Mouse (Mus musculus): Measurements from ENCODE around the gene 4930562C15Rik. TPM values are rescaled to one million over a fixed set of nuclear protein-coding genes. Genes with fewer than 3 reads are reported as not detected.
"Not testable (repeated sequence)": the region's sequence is repeated elsewhere in the genome, so short reads cannot be mapped to it uniquely, and the experiment has no call there.

Gene 4930562C15Rik
- polyA plus RNA-seq (2015; fragmentation: Nextera tagmentation; extraction: Ambion mirVana): not detected in 2 replicates

DNA sequence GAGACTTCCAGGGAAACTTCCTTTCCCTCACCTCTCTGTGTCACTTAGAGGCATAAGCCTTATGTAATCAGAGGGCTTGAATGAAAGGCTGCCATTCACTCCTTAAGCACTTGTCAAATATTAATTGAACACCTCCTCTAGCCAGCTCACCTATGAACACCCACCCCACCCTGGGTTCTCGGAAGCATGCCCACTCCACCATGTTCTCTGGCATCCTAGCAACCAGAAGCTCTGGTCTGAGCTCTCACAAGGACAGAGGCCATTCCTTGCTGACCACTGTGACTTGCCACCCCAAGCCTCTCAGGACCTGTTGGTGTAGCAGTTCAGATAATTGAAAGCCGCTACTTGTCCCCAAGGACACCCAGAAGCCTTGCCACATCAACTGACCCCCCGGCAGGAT is at the start of gene 4930562C15Rik:
TSS of gene 4930562C15Rik (plus strand) at position 226 of the 400 bp plus-strand sequence.
- DNase-seq: no peak
- no peak within 1 kb of the TSS for H3K9ac ChIP-seq
- H3K9me3 ChIP-seq (replicated peaks): no peaks in the 10 kb centered on the region
- H3K27me3 ChIP-seq: no peaks in the 10 kb centered on the region
- no peaks in the 10 kb centered on the region for H3K36me3 ChIP-seq
- H3K4me1 ChIP-seq (replicated peaks): peaks cover 13% of the 10 kb centered on the region
- no peak within 1 kb of the TSS for H3K27ac ChIP-seq
- 63% methylated on average over 3 of the region's 3 CpGs for WGBS (ENCODE audit: insufficient replicate concordance)
- no peak for ATAC-seq (ENCODE audit: low read depth)
- no peak within 1 kb of the TSS for H3K4me3 ChIP-seq (replicated peaks)
- H3K4me2 ChIP-seq: no peak within 1 kb of the TSS

DNA sequence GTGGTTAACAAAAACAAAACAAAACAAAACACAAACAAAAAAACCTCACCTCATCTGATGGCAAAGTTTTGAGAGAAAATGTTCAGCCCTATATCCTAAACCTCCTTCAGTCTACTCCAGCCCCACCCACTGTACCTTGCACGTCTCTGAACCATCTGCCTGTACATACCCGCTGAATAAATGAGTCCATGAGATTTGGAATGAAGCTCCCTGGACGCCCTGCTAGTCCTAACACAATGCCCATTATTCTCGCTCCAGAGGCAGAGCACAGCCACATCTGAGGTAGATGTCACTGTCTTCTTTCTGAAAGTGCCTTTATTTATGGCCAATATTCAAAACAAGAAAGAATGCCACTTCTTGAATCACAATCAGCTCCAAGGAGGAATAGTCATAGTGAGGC is 49.5 kb upstream of the 4930562C15Rik start:
- Histone ChIP-seq H3K36me3 (no peaks in the 10 kb centered on the region), H3K4me1 (replicated peaks) (peaks cover 28% of the 10 kb centered on the region), H3K4me2 (no peak overlapping the region), H3K9ac (no peak overlapping the region), H3K9me3 (replicated peaks) (no peaks in the 10 kb centered on the region), H3K27ac (no peak overlapping the region), H3K27me3 (no peaks in the 10 kb centered on the region), H3K4me3 (replicated peaks) (no peak overlapping the region)
- no peak for DNase-seq
- no peak for ATAC-seq (ENCODE audit: low read depth)
- 67% methylated on average over 4 of the region's 4 CpGs for WGBS (ENCODE audit: insufficient replicate concordance)

DNA sequence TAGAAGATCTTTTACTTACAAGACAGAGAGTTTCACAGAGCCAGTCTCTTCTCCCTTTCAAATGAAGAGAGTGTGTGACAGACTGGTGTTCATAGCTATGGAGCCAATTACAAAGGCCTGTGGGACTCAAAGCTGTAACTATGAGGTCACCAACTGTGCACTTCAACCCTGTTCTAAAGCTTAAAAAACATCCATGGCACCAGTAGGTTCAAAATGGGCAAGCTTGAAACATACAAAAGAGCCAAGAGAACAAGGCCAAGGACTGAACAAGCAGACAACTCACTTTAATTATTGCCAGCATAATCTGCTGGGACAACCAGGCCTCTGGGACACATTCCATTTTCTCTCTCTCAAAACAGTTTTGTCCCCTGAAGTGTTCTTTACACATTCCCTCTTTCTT is 47.0 kb upstream of the 4930562C15Rik start:
- H3K27me3 ChIP-seq: no peaks in the 10 kb centered on the region
- ATAC-seq (ENCODE audit: low read depth): no peak
- no peak overlapping the region for H3K4me3 ChIP-seq (replicated peaks)
- no peak overlapping the region for H3K4me2 ChIP-seq
- no peaks in the 10 kb centered on the region for H3K36me3 ChIP-seq
- H3K9me3 ChIP-seq (replicated peaks): no peaks in the 10 kb centered on the region
- peaks cover 28% of the 10 kb centered on the region for H3K4me1 ChIP-seq (replicated peaks)
- H3K27ac ChIP-seq: no peak overlapping the region
- no peak overlapping the region for H3K9ac ChIP-seq
- no peak for DNase-seq

DNA sequence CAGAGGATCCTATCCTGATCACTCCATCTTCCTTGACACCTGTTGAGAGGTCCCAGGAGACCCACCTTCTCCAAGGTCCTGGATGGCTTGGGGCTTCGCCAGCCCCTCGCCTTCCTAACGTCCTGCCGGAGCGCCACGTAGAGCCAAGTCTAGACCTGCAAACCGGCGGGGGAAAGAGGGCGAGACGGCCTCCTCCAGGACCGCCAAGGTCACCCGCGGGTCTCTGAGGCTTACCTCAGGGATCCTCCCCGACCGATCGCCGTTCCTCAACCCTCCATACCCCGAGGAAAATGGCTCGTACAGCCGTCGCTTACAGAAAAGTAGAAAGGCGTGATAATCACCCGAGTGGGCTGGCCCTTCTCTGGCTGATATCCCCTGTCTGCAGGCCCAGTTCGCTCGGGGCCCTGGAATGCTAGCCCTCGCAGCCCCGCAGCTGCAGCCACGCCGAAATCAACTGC is 45.9 kb upstream of the 4930562C15Rik start:
- WGBS (ENCODE audit: insufficient replicate concordance): 2% methylated on average over 29 of the region's 29 CpGs
- ATAC-seq (ENCODE audit: low read depth): peak; percentile 38
- no peaks in the 10 kb centered on the region for H3K36me3 ChIP-seq

DNA sequence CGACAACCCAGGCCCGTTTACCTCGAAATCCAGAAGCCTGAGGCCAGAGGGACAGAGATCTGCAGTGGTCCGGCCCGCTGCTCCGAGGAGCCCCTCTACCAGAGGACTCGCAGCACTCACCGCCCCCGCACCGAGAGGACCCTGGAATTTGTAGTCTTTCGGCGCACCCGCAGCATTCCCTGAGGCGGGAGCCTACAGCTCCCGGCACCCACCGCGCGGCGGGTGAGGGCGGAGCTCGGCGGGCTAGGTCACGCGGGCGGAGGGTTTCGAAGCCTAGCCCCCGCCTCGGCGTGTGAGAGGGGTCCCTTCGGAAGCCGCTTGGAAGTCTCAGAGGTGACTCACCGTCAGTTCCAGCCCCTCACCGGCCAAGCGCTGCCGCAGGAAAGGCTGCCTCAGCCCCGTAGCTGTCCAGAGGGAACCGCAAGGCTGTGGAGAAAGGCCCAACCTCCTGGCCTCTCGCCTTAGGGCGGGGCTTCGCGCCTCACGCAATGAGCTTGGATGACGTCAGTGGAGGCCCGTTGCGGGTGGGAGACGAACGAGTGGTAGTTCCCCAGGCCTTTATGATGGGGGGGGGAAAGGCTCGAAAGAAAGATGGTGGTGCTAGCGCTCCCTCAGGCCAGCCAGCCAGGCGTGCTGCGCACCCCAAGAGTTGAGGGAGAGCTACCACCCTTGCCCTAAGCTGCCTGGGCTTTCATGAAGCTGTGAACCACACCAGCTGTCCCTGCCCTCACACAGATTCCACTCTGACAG is 45.2 kb upstream of the 4930562C15Rik start, which contains the start of gene Cdip1:
TSS of gene Cdip1 (minus strand) at position 483 of the 750 bp plus-strand sequence.
- Histone ChIP-seq H3K27me3 (no peaks in the 10 kb centered on the region), H3K4me3 (replicated peaks) (peak within 1 kb of the TSS; percentile 82), H3K27ac (peak within 1 kb of the TSS; percentile 85), H3K9ac (peak within 1 kb of the TSS; percentile 81), H3K4me2 (peak within 1 kb of the TSS; percentile 93), H3K9me3 (replicated peaks) (no peaks in the 10 kb centered on the region), H3K4me1 (replicated peaks) (peaks cover 28% of the 10 kb centered on the region), H3K36me3 (no peaks in the 10 kb centered on the region)
- DNase-seq (peak; percentile 88), ATAC-seq (ENCODE audit: low read depth) (peak; percentile 96)
- WGBS (ENCODE audit: insufficient replicate concordance): 2% methylated on average over 51 of the region's 51 CpGs

More for the DNA sequence above, 45.9 kb upstream of the 4930562C15Rik start:
- H3K4me3 ChIP-seq (replicated peaks): peak overlapping the region; percentile 82
- H3K4me2 ChIP-seq: peak overlapping the region; percentile 93
- no peaks in the 10 kb centered on the region for H3K27me3 ChIP-seq
- H3K9me3 ChIP-seq (replicated peaks): no peaks in the 10 kb centered on the region
- H3K9ac ChIP-seq: peak overlapping the region; percentile 81
- DNase-seq: peak; percentile 20
- H3K4me1 ChIP-seq (replicated peaks): peaks cover 28% of the 10 kb centered on the region
- H3K27ac ChIP-seq: peak overlapping the region; percentile 85

DNA sequence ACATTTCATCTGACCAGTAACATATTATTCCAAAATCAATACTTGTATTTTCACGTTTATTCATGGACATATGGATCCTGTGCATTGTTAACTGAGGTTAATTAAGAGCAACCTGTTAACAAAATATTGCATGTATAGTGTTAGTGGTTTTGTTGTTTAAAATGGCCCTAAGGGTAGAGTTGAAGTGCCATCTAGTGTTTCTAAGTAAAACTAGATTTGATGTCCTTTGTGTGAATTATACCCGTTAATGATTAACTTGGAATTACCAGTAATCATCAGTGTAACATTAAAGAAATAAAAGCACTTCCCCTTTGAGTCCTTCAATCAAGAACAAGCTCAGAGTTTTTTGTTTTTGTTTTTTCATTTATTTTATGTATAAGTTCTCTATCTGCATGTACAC is 43.9 kb upstream of the 4930562C15Rik start:
- no peaks in the 10 kb centered on the region for H3K36me3 ChIP-seq
- ATAC-seq (ENCODE audit: low read depth) (no peak), DNase-seq (no peak)
- peaks cover 28% of the 10 kb centered on the region for H3K4me1 ChIP-seq (replicated peaks)
- no peak overlapping the region for H3K9ac ChIP-seq
- H3K27ac ChIP-seq: no peak overlapping the region
- no peak overlapping the region for H3K4me3 ChIP-seq (replicated peaks)
- 57% methylated on average over 2 of the region's 2 CpGs for WGBS (ENCODE audit: insufficient replicate concordance)
- H3K9me3 ChIP-seq (replicated peaks): no peaks in the 10 kb centered on the region
- H3K27me3 ChIP-seq: no peaks in the 10 kb centered on the region
- no peak overlapping the region for H3K4me2 ChIP-seq

DNA sequence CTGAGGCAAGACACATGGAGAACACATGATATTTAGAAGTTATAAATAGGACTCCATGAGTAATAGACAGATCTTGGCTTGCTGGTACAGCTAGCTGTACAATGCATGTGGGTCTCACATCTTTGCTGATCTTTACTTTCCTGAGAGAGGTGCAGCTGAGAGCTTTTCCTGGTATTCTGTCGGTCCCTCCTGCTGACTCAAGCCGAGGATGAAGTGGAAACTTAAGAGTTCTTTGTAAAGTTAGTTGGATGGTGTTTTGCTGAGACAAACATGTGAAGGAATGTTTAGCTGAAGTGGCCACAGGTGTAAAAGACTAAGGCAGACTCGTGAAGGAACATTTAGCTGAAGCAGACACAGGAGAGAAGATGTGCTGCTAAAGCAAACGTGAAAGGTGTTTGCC is 38.6 kb upstream of the 4930562C15Rik start:
- H3K4me3 ChIP-seq (replicated peaks): no peak overlapping the region
- no peak overlapping the region for H3K27ac ChIP-seq
- H3K36me3 ChIP-seq: no peaks in the 10 kb centered on the region
- H3K9me3 ChIP-seq (replicated peaks): no peaks in the 10 kb centered on the region
- no peak overlapping the region for H3K4me2 ChIP-seq
- H3K27me3 ChIP-seq: no peaks in the 10 kb centered on the region
- no peaks in the 10 kb centered on the region for H3K4me1 ChIP-seq (replicated peaks)
- DNase-seq: no peak
- 67% methylated on average over 4 of the region's 4 CpGs for WGBS (ENCODE audit: insufficient replicate concordance)
- no peak for ATAC-seq (ENCODE audit: low read depth)
- no peak overlapping the region for H3K9ac ChIP-seq

DNA sequence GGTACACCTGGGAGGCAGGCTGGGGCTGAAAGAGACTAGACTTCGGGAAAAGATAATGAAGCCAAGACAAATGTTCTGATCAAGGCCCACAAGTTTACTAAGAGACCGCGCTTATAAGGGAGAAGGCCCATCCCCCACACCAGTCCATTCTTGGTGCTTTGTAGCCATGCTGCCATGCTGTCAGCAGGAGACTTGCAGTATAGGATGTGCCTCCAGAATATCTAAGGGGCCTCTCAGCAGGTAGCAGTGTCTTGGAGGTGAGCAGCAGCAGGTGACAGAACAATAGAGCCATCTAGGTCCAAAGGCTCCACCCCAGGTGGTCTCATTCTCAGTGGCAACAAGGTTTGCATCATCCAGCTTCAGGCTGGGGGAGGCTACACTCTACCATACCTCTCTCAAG is 16.9 kb upstream of the 4930562C15Rik start:
- H3K27me3 ChIP-seq: no peaks in the 10 kb centered on the region
- no peaks in the 10 kb centered on the region for H3K36me3 ChIP-seq
- ATAC-seq (ENCODE audit: low read depth): no peak
- H3K27ac ChIP-seq: no peak overlapping the region
- no peaks in the 10 kb centered on the region for H3K4me1 ChIP-seq (replicated peaks)
- 79% methylated on average over 3 of the region's 3 CpGs for WGBS (ENCODE audit: insufficient replicate concordance)
- H3K9ac ChIP-seq: no peak overlapping the region
- peaks cover 12% of the 10 kb centered on the region; the same call in 1 of the 2 replicates for H3K9me3 ChIP-seq (replicated peaks)
- H3K4me3 ChIP-seq (replicated peaks): no peak overlapping the region
- no peak overlapping the region for H3K4me2 ChIP-seq
- no peak for DNase-seq

DNA sequence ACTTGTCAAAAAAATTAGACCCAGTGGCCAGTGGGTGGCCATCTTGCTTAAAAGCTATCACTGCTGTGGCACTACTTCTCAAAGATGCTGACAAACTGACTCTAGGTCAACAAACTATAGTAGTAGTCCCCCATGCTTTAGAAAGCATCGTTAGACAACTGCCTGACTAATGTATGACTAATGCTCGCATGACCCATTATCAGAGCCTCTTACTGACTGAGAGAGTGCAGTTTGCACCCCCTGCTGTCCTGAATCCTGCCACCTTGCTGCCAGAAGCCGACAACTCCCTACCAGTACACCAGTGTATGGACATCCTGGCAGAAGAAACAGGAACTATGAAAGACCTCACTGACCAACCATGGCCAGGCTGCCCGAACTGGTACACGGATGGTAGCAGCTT is 10.8 kb upstream of the 4930562C15Rik start:
- H3K4me1 ChIP-seq (replicated peaks); H3K4me3 ChIP-seq (replicated peaks); H3K4me2 ChIP-seq; ATAC-seq (ENCODE audit: low read depth); H3K9ac ChIP-seq; H3K27ac ChIP-seq; DNase-seq; H3K27me3 ChIP-seq; H3K36me3 ChIP-seq: not testable (repeated sequence)
- H3K9me3 ChIP-seq (replicated peaks): peaks cover 12% of the 10 kb centered on the region; the same call in 1 of the 2 replicates
- 63% methylated on average over 5 of the region's 5 CpGs for WGBS (ENCODE audit: insufficient replicate concordance)

DNA sequence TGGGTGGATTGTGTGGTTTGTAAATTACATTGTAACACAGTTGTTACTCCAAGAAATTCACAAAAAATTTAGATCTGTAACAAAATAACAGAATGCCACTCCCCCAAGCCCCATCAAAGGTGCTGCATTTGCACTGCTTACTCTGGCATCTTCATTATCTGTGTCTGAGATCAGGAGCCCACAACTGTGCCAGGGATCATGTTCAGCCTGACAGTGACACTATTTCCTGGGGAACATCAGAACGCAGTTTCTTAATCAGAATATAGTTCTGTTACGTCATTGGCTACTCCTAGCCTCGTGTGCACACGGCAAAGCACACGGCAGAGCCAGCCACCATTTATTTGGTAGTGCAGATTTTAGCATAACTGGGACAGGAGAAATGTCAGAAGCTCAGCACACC is 7.6 kb upstream of the 4930562C15Rik start:
- ATAC-seq (ENCODE audit: low read depth) (no peak), DNase-seq (no peak)
- Histone ChIP-seq H3K4me1 (replicated peaks) (peaks cover 17% of the 10 kb centered on the region), H3K9ac (no peak overlapping the region), H3K27me3 (no peaks in the 10 kb centered on the region), H3K9me3 (replicated peaks) (no peaks in the 10 kb centered on the region), H3K4me3 (replicated peaks) (no peak overlapping the region), H3K27ac (no peak overlapping the region), H3K36me3 (no peaks in the 10 kb centered on the region), H3K4me2 (no peak overlapping the region)
- WGBS (ENCODE audit: insufficient replicate concordance): 76% methylated on average over 5 of the region's 5 CpGs

DNA sequence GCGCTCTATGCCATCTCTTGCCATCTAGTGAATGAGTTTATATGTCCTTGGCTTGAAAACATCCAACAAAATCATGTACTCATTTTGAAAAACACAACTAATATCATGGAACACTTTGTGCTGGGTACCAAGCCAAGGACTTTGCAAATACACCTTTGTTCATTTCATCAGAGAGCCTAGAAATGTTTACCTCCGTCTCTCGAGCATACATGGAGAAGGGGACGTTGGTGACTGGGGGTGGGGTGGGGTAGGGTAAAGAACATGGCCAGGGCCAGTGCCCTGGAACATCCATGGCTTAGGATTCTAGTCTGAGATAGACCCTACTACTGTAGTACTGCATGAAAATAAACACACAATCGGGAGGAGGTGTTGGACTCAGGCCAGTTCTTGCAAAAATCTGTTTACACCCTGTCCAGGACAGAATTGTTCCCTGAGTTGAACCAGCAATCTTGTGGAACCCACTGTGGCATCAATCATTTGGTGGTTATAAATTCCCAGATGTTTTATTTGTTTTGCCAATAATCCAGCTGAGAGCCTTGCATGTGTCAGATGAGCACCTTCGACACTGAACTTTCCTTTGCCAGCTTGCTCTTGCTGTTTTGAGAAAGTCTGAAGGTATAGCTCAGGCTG is 5.8 kb upstream of the 4930562C15Rik start:
- peaks cover 17% of the 10 kb centered on the region for H3K4me1 ChIP-seq (replicated peaks)
- no peaks in the 10 kb centered on the region for H3K9me3 ChIP-seq (replicated peaks)
- H3K36me3 ChIP-seq: no peaks in the 10 kb centered on the region
- 64% methylated on average over 6 of the region's 6 CpGs for WGBS (ENCODE audit: insufficient replicate concordance)
- H3K4me3 ChIP-seq (replicated peaks): no peak overlapping the region
- no peak overlapping the region for H3K27ac ChIP-seq
- no peak for ATAC-seq (ENCODE audit: low read depth)
- H3K4me2 ChIP-seq: no peak overlapping the region
- H3K27me3 ChIP-seq: no peaks in the 10 kb centered on the region
- H3K9ac ChIP-seq: no peak overlapping the region
- no peak for DNase-seq

Measured in liver, embryonic 13.5 days (tissue).